Mouse (Mus musculus) A20 (cell line): Measurements from ENCODE around the gene Rap1gds1.

ENCODE experiments used
- DNase-seq: peaks from one replicate; pipeline ENCODE4 v3.0.0-alpha.2; 2011; ENCODE audit warnings: low read depth, low spot score

Rap1gds1 gene

DNA sequence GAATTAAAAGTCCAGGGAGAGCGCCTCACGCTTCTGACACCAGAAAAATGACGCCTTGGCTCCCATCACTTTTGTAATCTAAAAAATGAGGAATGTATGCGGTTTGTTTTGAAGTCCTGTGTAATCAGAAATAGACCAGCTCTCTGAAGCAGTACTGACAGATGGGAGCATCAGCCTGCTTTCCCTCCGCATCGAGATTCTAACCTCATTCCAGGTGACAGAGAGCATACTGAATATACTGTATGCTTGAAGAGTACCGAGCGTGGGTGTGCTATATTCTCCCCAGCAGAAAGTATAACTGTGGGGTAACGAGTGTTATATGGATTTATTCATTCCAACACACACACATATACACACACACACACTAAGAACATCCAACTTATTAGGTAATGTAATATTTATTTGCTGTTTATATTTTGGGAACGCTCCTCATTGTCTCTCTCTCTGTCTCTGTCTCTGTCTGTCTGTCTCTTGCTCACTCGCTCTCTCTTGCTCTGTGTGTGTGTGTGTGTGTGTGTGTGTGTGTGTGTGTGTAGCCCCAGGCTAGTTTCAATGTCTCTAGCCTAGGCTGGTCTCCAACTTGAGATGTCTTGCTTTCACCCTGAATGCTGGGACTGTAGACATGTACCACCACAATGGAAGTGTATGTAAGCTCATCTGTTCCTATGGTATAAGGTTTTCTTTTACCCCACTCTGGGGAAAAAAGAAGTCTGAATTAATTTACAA, 193.8 kb downstream of the Rap1gds1 start:
- DNase-seq: no peak

- DNase-seq: no peak
Measured at GRCm38 (mm10) chr3:138877741-138878140, 197.3 kb downstream of the Rap1gds1 start.

DNA sequence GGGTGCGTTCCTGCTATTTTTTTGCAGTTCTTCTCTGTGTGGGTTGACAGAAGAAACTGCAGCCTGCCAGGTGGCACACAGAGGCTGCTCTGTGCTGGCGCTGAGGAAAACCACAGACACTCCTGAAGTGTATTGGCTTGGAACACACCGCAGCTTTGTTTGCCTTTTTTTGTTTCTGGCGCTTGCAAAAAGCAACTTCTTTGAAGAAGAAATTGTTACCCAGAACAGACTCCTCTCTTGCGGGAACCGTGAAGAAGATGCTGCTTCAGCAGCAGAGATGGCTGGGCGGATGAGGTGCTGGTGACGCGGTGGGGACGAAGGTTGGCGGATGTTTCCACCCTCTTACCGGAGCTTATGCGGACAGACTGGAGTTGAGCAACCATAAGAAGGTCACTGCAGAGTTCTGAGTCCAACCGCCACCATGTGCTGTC, 198.1 kb downstream of the Rap1gds1 start:
- no peak for DNase-seq

GRCm38 (mm10) chr3:138876418-138876817, 198.6 kb downstream of the Rap1gds1 start:
- no peak for DNase-seq

DNA sequence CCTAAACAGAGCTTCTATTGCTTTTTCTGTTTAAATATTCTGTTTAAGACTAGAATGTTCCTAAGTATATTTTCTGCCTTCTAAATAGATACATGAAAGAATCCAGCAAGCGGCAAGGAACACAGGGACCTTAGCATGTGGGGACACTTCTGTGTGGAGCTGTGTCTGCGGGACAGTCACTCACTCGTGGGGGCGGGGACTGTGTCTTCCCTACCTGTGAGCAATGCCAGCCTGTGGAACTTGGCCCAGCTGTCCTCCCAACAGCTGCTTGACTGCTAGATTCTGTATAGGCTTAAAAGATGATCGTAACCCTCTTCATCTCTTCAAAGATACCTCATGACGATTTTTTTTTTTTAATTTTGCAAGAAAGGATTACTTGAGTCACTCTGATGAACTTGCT, 199.1 kb downstream of the Rap1gds1 start:
- no peak for DNase-seq
